Comparison of ENCODE assay signal across 8 mouse cellular contexts in the genomic region with DNA sequence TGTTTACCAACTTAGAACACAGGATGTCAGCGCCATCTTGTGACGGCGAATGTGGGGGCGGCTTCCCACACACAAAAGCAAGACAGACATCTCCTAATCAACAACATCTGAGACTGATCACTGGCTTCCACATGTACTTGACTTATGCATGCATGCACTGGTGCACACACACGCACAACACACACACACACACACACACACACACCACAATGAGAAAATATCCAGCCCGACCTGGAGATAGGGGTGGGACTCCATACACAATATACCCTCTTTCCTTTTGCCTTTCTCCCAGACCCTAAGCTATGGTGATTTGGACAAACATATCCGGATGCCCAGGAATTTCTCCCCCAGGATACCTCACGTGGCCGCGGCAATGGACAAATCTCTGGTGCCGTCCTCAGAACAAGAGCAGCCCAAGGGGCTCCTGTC. TPM values are rescaled to one million over a fixed set of nuclear protein-coding genes. Genes with fewer than 3 reads are reported as not detected.
DNase-seq lines count a peak whose midpoint lies in the region; ATAC-seq and TF ChIP-seq lines count a peak whose summit lies in the region.

No protein-coding gene starts in this region.

- peak overlapping the region; percentile 39 for H3K4me2 ChIP-seq in embryonic facial prominence, embryonic 15.5 days (replicated peaks)
- H3K4me2 ChIP-seq in hindbrain, postnatal 0 days (ENCODE audit: low read depth, low read length), result peak overlapping the region; percentile 32
- peak overlapping the region; percentile 54 for H3K4me2 ChIP-seq in liver, embryonic 11.5 days

- H3K36me3 ChIP-seq in embryonic facial prominence, embryonic 15.5 days, result no peaks in the 10 kb centered on the region
- H3K36me3 ChIP-seq in hindbrain, postnatal 0 days (ENCODE audit: insufficient read depth, low read length), result no peaks in the 10 kb centered on the region
- no peaks in the 10 kb centered on the region for H3K36me3 ChIP-seq in liver, embryonic 11.5 days (ENCODE audit: control insufficient read depth, insufficient read depth, low read length)

- DNase-seq in layer of hippocampus, adult 2 months (ENCODE audit: low spot score in 2 of 2), result peak in 1 of 2 experiments; percentile 24
- DNase-seq in layer of hippocampus, postnatal 36 days, result no peak
- DNase-seq in hindbrain, postnatal 0 days (ENCODE audit: low spot score), result peak; percentile 32
- DNase-seq in liver, embryonic 11.5 days (ENCODE audit: low spot score), result no peak
- peak; percentile 90 for DNase-seq in naive thymus-derived CD4-positive, alpha-beta T cell, adult 2 months (ENCODE audit: low read depth)
- DNase-seq in yolk sac, embryonic 10.5 days (ENCODE audit: low spot score), result peak; percentile 42
- no peak for DNase-seq in right cerebral cortex, postnatal 14 days

- WGBS in embryonic facial prominence, embryonic 15.5 days, result 24% methylated on average over 11 of the region's 11 CpGs
- WGBS in hindbrain, postnatal 0 days, result 35% methylated on average over 11 of the region's 11 CpGs
- 53% methylated on average over 11 of the region's 11 CpGs for WGBS in liver, embryonic 11.5 days

- no peak overlapping the region for H3K9ac ChIP-seq in embryonic facial prominence, embryonic 15.5 days
- peak overlapping the region; percentile 31; the same call in 1 of the 2 replicates for H3K9ac ChIP-seq in hindbrain, postnatal 0 days (replicated peaks; ENCODE audit: low read length)
- peak overlapping the region; percentile 56 for H3K9ac ChIP-seq in liver, embryonic 11.5 days (ENCODE audit: low read depth, low read length)

- no peak for TF ChIP-seq CTCF in layer of hippocampus, adult 2 months (conservative IDR thresholded peaks at IDR 0.05)
- peak; percentile 36 for TF ChIP-seq CTCF in hindbrain, postnatal 0 days (IDR thresholded peaks at IDR 0.05; ENCODE audit: low read depth)

- H3K4me1 ChIP-seq in embryonic facial prominence, embryonic 15.5 days, result peaks cover 24% of the 10 kb centered on the region
- peaks cover 7% of the 10 kb centered on the region for H3K4me1 ChIP-seq in hindbrain, postnatal 0 days (ENCODE audit: insufficient read depth, low read length)
- peaks cover 16% of the 10 kb centered on the region for H3K4me1 ChIP-seq in liver, embryonic 11.5 days (replicated peaks; ENCODE audit: control insufficient read depth, insufficient read depth, low read length)

- peak; percentile 44; the same call in 1 of the 2 replicates for ATAC-seq in embryonic facial prominence, embryonic 15.5 days (ENCODE audit: insufficient number of reproducible peaks, low FRiP score, low TSS enrichment, low read depth)
- no peak for ATAC-seq in hindbrain, postnatal 0 days
- ATAC-seq in liver, embryonic 11.5 days (replicated peaks; ENCODE audit: low FRiP score), result peak; percentile 11; the same call in 1 of the 2 replicates

- H3K27ac ChIP-seq in layer of hippocampus, adult 2 months, result peak overlapping the region; percentile 87
- H3K27ac ChIP-seq in embryonic facial prominence, embryonic 15.5 days (replicated peaks), result peak overlapping the region; percentile 80
- H3K27ac ChIP-seq in hindbrain, postnatal 0 days, result peak overlapping the region; percentile 67
- peak overlapping the region; percentile 76 for H3K27ac ChIP-seq in liver, embryonic 11.5 days (ENCODE audit: low read depth, low read length)

- no peaks in the 10 kb centered on the region for H3K9me3 ChIP-seq in embryonic facial prominence, embryonic 15.5 days (replicated peaks)
- no peaks in the 10 kb centered on the region for H3K9me3 ChIP-seq in hindbrain, postnatal 0 days (ENCODE audit: low read length)
- no peaks in the 10 kb centered on the region for H3K9me3 ChIP-seq in liver, embryonic 11.5 days (ENCODE audit: control insufficient read depth, low read length)

- no peak overlapping the region for H3K4me3 ChIP-seq in layer of hippocampus, adult 2 months
- peak overlapping the region; percentile 19 for H3K4me3 ChIP-seq in embryonic facial prominence, embryonic 15.5 days (replicated peaks)
- H3K4me3 ChIP-seq in hindbrain, postnatal 0 days (ENCODE audit: low read length), result no peak overlapping the region
- H3K4me3 ChIP-seq in liver, embryonic 11.5 days (ENCODE audit: low read depth, low read length), result peak overlapping the region; percentile 38

- H3K27me3 ChIP-seq in embryonic facial prominence, embryonic 15.5 days, result no peaks in the 10 kb centered on the region
- H3K27me3 ChIP-seq in hindbrain, postnatal 0 days (ENCODE audit: insufficient read depth, low read length), result no peaks in the 10 kb centered on the region
- H3K27me3 ChIP-seq in liver, embryonic 11.5 days (replicated peaks; ENCODE audit: control insufficient read depth, insufficient read depth, low read length), result no peaks in the 10 kb centered on the region

RNA-seq across cellular contexts. Expression of gene Dcaf7, which starts 3.2 kb away (rescaled TPM):
- total RNA-seq in layer of hippocampus, adult 2 months (2021), result 100 to 1,000 TPM; 138 to 143 TPM
- 100 to 1,000 TPM; 137 to 141 TPM for total RNA-seq in layer of hippocampus, postnatal 36 days (2021)
- 59.9 and 64.3 TPM in 2 replicates for polyA plus RNA-seq in embryonic facial prominence, embryonic 15.5 days (2015; fragmentation: Nextera tagmentation; extraction: Ambion mirVana)
- 265 and 283 TPM in 2 replicates for total RNA-seq in hindbrain, postnatal 0 days (2014; rRNA removed)
- 127 and 137 TPM in 2 replicates for polyA plus RNA-seq in hindbrain, postnatal 0 days (2015; fragmentation: Nextera tagmentation; extraction: Ambion mirVana)
- 53.9 and 61.2 TPM in 2 replicates for polyA plus RNA-seq in liver, embryonic 11.5 days (2014; fragmentation: Nextera tagmentation; extraction: Ambion mirVana)

RNA-seq across cellular contexts. Expression of gene Kcnh6, which starts 25.6 kb away (rescaled TPM):
- 1 to 10 TPM; 1.1 to 1.4 TPM for total RNA-seq in layer of hippocampus, adult 2 months (2021)
- 1 to 10 TPM in 1 of 2 experiments, under 1 TPM in 1; 0.99 to 1.0 TPM for total RNA-seq in layer of hippocampus, postnatal 36 days (2021)
- 0.76 and 0.98 TPM in 2 replicates for polyA plus RNA-seq in embryonic facial prominence, embryonic 15.5 days (2015; fragmentation: Nextera tagmentation; extraction: Ambion mirVana)
- 4.3 and 7.9 TPM in 2 replicates for total RNA-seq in hindbrain, postnatal 0 days (2014; rRNA removed)
- polyA plus RNA-seq in hindbrain, postnatal 0 days (2015; fragmentation: Nextera tagmentation; extraction: Ambion mirVana), result 2.4 and 3.0 TPM in 2 replicates
- polyA plus RNA-seq in liver, embryonic 11.5 days (2014; fragmentation: Nextera tagmentation; extraction: Ambion mirVana), result 0.12 and 0.26 TPM in 2 replicates

RNA-seq across cellular contexts. Expression of gene Taco1, which starts 32.4 kb away (rescaled TPM):
- total RNA-seq in layer of hippocampus, adult 2 months (2021), result 10 to 100 TPM; 20.4 to 21.3 TPM
- 10 to 100 TPM; 19.7 to 20.1 TPM for total RNA-seq in layer of hippocampus, postnatal 36 days (2021)
- 9.2 and 10.1 TPM in 2 replicates for polyA plus RNA-seq in embryonic facial prominence, embryonic 15.5 days (2015; fragmentation: Nextera tagmentation; extraction: Ambion mirVana)
- 19.4 and 28.9 TPM in 2 replicates for total RNA-seq in hindbrain, postnatal 0 days (2014; rRNA removed)
- 6.1 and 6.4 TPM in 2 replicates for polyA plus RNA-seq in hindbrain, postnatal 0 days (2015; fragmentation: Nextera tagmentation; extraction: Ambion mirVana)
- polyA plus RNA-seq in liver, embryonic 11.5 days (2014; fragmentation: Nextera tagmentation; extraction: Ambion mirVana), result 12.8 and 13.8 TPM in 2 replicates

RNA-seq across cellular contexts. Expression of gene Ace3, which starts 39.0 kb away (rescaled TPM):
- not detected for total RNA-seq in layer of hippocampus, adult 2 months (2021)
- not detected for total RNA-seq in layer of hippocampus, postnatal 36 days (2021)
- polyA plus RNA-seq in embryonic facial prominence, embryonic 15.5 days (2015; fragmentation: Nextera tagmentation; extraction: Ambion mirVana), result not detected in 2 replicates
- not detected in 2 replicates for total RNA-seq in hindbrain, postnatal 0 days (2014; rRNA removed)
- polyA plus RNA-seq in hindbrain, postnatal 0 days (2015; fragmentation: Nextera tagmentation; extraction: Ambion mirVana), result not detected in 2 replicates
- polyA plus RNA-seq in liver, embryonic 11.5 days (2014; fragmentation: Nextera tagmentation; extraction: Ambion mirVana), result not detected in 2 replicates

RNA-seq across cellular contexts. Expression of gene Map3k3, which starts 50.9 kb away (rescaled TPM):
- 10 to 100 TPM; 31.5 to 33.0 TPM for total RNA-seq in layer of hippocampus, adult 2 months (2021)
- 10 to 100 TPM; 29.3 to 33.8 TPM for total RNA-seq in layer of hippocampus, postnatal 36 days (2021)
- polyA plus RNA-seq in embryonic facial prominence, embryonic 15.5 days (2015; fragmentation: Nextera tagmentation; extraction: Ambion mirVana), result 27.5 and 27.6 TPM in 2 replicates
- 26.7 and 38.0 TPM in 2 replicates for total RNA-seq in hindbrain, postnatal 0 days (2014; rRNA removed)
- 8.9 and 9.1 TPM in 2 replicates for polyA plus RNA-seq in hindbrain, postnatal 0 days (2015; fragmentation: Nextera tagmentation; extraction: Ambion mirVana)
- 12.8 and 17.4 TPM in 2 replicates for polyA plus RNA-seq in liver, embryonic 11.5 days (2014; fragmentation: Nextera tagmentation; extraction: Ambion mirVana)

Comparison
In these comparisons a context has a peak if more than half of its experiments do, and no peak if none do; other contexts are left out.
1. DNase-seq: peak in hindbrain, postnatal 0 days (single experiment), naive thymus-derived CD4-positive, alpha-beta T cell, adult 2 months (single experiment) and yolk sac, embryonic 10.5 days (single experiment); none in layer of hippocampus, postnatal 36 days (0 of 2), liver, embryonic 11.5 days (single experiment) and right cerebral cortex, postnatal 14 days (single experiment).
2. H3K4me3 ChIP-seq: peak in embryonic facial prominence, embryonic 15.5 days (single experiment) and liver, embryonic 11.5 days (single experiment); none in layer of hippocampus, adult 2 months (single experiment) and hindbrain, postnatal 0 days (single experiment).
3. Peak in every context shown above with its lines, with median percentiles within 50 percentile points of each other: H3K27ac ChIP-seq and H3K4me2 ChIP-seq.